Mouse (Mus musculus): ENCODE measurements around the gene Cdk5r2.

The Cdk5r2 gene

DNA sequence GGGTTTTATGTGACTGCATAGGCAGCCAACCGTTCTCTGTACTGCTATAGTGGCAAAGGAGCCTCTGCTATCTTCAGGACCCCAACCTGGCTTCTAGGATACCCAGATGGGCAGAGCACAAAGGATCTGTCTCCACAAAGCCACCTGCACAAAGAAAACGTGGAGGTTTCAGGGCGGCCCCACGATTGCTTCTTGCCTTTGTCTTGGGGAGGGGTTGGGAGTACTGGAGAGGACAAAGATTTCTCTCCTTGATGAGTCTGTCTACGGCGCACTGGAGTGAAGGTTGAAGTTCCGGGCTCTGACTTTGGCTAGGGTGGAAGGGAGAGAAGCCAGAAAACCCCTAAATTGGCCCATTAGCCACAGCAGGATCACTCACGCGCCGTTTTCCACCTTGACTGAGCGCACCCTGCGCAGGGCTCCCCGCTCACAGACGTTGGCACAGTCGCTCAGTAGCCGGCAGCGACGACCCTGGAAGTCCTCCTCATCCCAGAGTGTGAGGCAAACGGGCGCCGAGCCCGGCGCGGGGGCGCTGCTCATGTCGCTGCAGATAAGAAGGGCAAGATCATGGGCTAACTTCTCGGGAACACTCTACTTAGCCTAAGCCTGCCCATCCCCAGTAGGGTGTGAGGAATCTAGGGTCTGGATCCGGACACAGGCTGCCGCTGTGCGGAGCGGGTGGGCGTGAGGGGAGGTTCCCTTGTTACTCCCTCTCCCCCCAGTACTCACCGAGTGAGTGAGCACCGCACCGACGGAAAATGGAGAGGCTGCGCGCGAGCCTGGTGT lies 37.8 kb downstream of the Cdk5r2 start:
- no peak for DNase-seq

GRCm38 (mm10) chr1:74893134-74893855 lies 38.6 kb downstream of the Cdk5r2 start, which contains the start of gene Cryba2:
TSS of gene Cryba2 (minus strand) at chr1:74893143.
- no peak for DNase-seq

DNA sequence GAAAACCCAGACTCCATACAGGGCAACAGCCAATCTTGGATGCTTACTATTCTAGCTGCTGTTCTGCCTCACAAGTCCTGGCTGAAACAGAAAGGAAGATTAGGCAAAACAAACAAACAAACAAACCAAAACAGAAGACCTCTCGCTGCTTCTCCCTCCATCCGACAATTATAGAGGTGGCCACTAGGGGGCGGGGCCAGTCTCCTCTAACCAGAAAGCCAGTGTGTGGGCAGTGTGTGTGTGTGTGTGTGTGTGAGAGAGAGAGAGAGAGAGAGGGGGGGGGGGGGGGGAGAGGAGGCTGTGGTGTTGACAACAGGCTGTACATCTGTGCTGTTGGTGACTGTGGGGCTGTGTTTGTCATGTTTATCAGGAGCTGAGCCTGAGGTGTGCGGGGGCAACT lies 40.2 kb downstream of the Cdk5r2 start:
- no peak for DNase-seq

GRCm38 (mm10) chr1:74897976-74898375 lies 43.2 kb downstream of the Cdk5r2 start:
- DNase-seq = no peak

- DNase-seq = no peak
Measured at GRCm38 (mm10) chr1:74898656-74899431, 44.1 kb downstream of the Cdk5r2 start.

DNA sequence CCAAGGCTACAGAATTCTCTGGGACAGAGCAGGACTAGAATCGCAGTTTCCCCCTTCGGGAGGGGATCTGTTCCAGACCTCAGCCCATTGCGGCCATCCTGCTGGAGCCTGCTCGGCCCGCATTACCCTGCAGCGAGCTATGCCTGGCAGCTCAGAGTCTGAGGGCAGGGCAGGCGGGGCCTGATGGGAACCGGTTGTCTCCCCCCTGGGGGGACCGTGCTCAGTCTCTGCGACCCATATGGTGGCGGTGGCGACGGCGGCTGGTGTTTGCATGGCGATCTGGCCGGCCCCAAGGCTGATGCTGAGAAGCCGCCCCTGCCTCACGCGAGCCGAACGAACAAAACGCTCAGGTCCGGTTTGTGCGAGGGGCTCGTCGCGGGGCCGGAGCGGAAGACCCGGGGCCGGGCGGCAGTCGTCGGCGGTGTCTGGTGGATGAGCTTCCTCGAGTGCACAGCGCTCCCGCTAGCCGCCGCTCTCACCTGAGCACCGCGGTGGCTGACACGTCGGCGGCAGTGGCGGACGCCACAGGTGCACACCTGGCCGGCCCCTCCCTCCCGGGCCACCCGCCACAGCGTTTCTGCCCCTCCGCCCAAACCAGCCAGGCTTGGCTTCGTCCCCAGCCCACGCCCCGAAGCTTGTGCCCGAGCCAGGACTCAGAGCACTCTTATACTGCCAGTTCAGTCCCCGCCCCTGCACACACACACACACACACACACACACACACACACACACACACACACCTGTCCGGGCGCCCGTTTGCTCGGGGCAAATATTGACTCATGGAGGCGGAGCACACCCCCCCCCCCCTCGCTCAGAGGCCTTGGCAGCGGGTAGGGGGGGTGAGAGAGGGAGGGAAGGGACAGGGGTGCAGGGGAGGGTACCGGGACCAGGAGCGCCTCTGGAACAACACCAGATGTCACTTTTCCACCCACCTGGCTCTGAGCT lies 45.9 kb downstream of the Cdk5r2 start:
- no peak for DNase-seq

DNA sequence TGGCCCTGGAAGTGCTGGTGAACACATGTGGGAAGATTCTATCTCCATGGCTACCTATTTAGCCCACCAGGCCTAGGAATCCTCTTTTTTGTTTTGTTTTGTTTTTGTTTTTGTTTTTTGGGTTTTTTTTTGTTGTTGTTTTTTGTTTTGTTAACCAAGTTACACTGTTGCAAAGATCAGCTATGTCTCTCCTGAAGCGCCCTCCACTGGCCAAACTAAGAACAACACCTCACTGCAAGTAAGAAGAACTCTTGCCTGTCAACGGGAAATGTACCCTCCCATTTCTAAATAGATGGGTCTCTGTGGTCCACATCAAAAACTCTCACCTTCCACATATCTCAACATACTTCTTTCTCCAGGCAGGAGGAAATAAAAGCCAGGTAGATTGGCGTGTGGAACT lies 47.0 kb downstream of the Cdk5r2 start:
- DNase-seq = no peak

GRCm38 (mm10) chr1:74902191-74902590 lies 47.5 kb downstream of the Cdk5r2 start:
- DNase-seq = no peak

Data from thymus, adult 18-20 months (tissue).